Mouse (Mus musculus) myocyte (in vitro differentiated cells): ENCODE measurements around the gene Kctd21.

Experiments used
- E2F4 ChIP-seq: IDR thresholded peaks from one replicate; pipeline ENCODE4 v1.6.1; 2011; ENCODE audit warnings: mild to moderate bottlenecking, control low read depth, moderate library complexity; ENCODE audit not compliant: insufficient read depth
- MAX ChIP-seq: IDR thresholded peaks from one replicate; pipeline ENCODE4 v1.6.1; 2011; ENCODE audit warnings: low read depth, mild to moderate bottlenecking, control low read depth
- MYOD1 ChIP-seq, 3 experiments: IDR thresholded peaks; one replicate each; pipeline ENCODE4 v1.6.1; 2011; ENCODE audit warnings: control low read depth in 2 of 3, low read depth in 2 of 3, mild to moderate bottlenecking in 2 of 3, moderate library complexity in 1 of 3; ENCODE audit not compliant: insufficient read length in 2 of 3, control insufficient read depth in 1 of 3
- POLR2A ChIP-seq: IDR thresholded peaks from one replicate; pipeline ENCODE4 v1.6.1; 2011; ENCODE audit warnings: low read depth, mild to moderate bottlenecking, control low read depth, moderate library complexity; ENCODE audit not compliant: insufficient read length
- POLR2AphosphoS2 ChIP-seq: IDR thresholded peaks from one replicate; pipeline ENCODE4 v1.6.1; 2011; ENCODE audit warnings: low read depth, control low read depth; ENCODE audit not compliant: insufficient read length
- TCF12 ChIP-seq: IDR thresholded peaks from one replicate; pipeline ENCODE4 v1.6.1; 2011; ENCODE audit warnings: mild to moderate bottlenecking, control low read depth; ENCODE audit not compliant: poor library complexity, insufficient read depth, severe bottlenecking

DNA sequence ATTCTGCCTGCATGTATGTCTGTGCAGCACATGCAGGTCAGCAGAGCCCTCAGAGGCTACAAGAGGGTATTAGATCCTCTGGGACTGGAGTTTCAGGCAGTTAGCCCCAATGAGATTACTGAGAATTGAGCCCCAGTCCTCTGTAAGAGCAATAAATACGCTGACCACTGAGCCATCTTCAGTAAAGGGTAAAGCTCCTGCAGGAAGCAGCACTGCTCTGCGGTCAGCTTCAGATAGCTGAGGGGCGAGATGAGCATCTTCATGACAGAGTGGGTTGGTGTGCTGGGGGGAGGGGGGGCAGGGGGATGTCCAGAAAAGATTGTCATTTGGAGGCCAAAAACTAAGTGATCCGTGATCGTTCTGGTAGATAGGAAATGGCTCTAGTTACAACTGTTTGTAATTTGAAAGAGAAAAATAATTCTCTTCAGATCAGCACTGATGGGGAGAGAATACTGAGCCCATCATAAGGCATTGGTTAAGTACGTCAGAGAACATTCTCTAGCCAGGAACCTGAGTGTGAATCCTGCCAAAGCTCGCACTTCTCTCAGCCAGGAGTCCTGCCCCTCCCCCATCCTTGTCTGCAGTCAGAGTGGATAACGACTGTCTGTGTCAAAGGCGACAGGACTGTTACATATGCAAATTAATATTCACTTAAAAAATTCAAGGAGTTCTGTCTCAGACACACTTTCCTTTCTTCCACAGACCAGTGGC is 14.1 kb downstream of the Kctd21 start:
- TF ChIP-seq E2F4 (no peak), POLR2AphosphoS2 (no peak), POLR2A (no peak), MAX (no peak), TCF12 (no peak), MYOD1 (IDR thresholded peaks at IDR 0.05; ENCODE audit: control insufficient read depth in 1 of 3, insufficient read length in 2 of 3, low read depth in 2 of 3) (no peak)
